Mouse (Mus musculus) lung, embryonic 16.5 days (tissue): ENCODE data around the gene Gm20422. TPM values are rescaled to one million over a fixed set of nuclear protein-coding genes. Genes with fewer than 3 reads are reported as not detected.

Source experiments
- ATAC-seq: fragments of 200-750 bp; cut with Nextera tagmentation; 2 replicates; pipeline ENCODE4 v1.8.0; 2017; ENCODE audit warnings: low read depth, mild to moderate bottlenecking, moderate library complexity
- H3K27ac ChIP-seq: fragments of 300-500 bp; sonication (generic); 2 replicates; pipeline ENCODE4 v1.5.1; 2014; ENCODE audit warnings: mild to moderate bottlenecking, control low read depth, low read length
- H3K27me3 ChIP-seq: fragments of 300-500 bp; sonication (generic); 2 replicates; pipeline ENCODE4 v1.6.1; 2014; ENCODE audit warnings: low read depth, low read length, mixed read lengths; ENCODE audit not compliant: control insufficient read depth, insufficient read depth
- H3K36me3 ChIP-seq: fragments of 300-500 bp; sonication (generic); 2 replicates; pipeline ENCODE4 v1.6.1; 2014; ENCODE audit warnings: low read length; ENCODE audit not compliant: control insufficient read depth, insufficient read depth
- H3K4me1 ChIP-seq: fragments of 300-500 bp; sonication (generic); replicated peaks from 2 replicates; pipeline ENCODE4 v1.6.1; 2014; ENCODE audit warnings: low read length, mixed read lengths; ENCODE audit not compliant: control insufficient read depth, insufficient read depth
- H3K4me2 ChIP-seq: fragments of 300-500 bp; sonication (generic); 2 replicates; pipeline ENCODE4 v1.6.1; 2014; ENCODE audit warnings: low read depth, low read length, control low read depth
- H3K4me3 ChIP-seq: fragments of 300-500 bp; sonication (generic); 2 replicates; pipeline ENCODE4 v1.5.1; 2014; ENCODE audit warnings: mild to moderate bottlenecking, low read length, control low read depth
- H3K9ac ChIP-seq: fragments of 300-500 bp; sonication (generic); 2 replicates; pipeline ENCODE4 v1.6.1; 2014; ENCODE audit warnings: low read length, control low read depth
- H3K9me3 ChIP-seq: fragments of 300-500 bp; sonication (generic); 2 replicates; pipeline ENCODE4 v1.6.1; 2016; ENCODE audit warnings: low read length; ENCODE audit not compliant: control insufficient read depth
- WGBS: fragments of 180-500 bp; shearing (Covaris S2); extraction: QIAGEN DNeasy Blood & Tissue Kit; methylation state at CpG from one replicate; pipeline ENCODE4 v1.1.7; 2014; 5-methylcytosine and 5-hydroxymethylcytosine counted together
- polyA plus RNA-seq: library from polyadenylated mRNA; unstranded; fragments of >200 nt; fragmentation: Nextera tagmentation; extraction: Ambion mirVana; gene quantifications from 2 replicates; pipeline ENCODE4 v1.2.1, GENCODE M21; 2015

Gm20422 gene
- polyA plus RNA-seq, result 0.85 and 1.2 TPM in 2 replicates

DNA sequence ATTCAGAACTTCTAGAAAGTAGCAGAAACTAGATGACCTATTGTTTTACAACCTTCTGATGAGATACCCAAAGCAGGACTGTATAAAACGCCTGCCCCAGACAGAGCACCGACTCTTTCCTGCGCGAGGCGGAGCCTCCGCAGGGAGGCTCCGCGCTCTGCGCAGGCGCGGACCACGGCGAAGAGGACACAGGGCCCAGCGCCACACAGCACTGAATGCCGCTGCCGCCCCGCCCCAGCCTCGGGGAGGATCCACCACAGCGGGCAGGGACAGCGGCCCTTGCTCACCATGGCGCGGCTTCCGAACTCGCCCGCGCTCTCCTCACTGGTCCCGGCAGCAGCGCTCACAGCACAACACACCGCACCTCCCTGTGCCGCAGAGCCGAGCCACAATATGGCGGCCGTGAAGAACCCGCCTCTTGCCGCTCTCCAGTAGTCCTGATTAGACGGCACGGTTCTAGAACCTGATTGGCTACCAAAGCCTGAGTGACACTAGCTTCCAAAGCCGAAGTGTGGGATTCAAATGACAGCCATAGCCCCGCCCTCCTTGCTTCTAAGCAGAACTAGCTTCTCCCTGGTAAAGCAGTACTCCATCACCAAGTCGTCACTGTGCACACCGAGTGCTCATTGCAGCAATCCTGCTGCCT lies at the start of gene Gm20422:
Gm20422 (minus strand) TSS at position 384 of the 646 bp plus-strand sequence.
- H3K27me3 ChIP-seq, result no peaks in the 10 kb centered on the region
- H3K4me1 ChIP-seq, result peaks cover 11% of the 10 kb centered on the region
- H3K36me3 ChIP-seq, result peaks cover 2% of the 10 kb centered on the region; the same call in 1 of the 2 replicates
- peak within 1 kb of the TSS; percentile 80 for H3K4me2 ChIP-seq
- no peaks in the 10 kb centered on the region for H3K9me3 ChIP-seq
- peak within 1 kb of the TSS; percentile 74 for H3K4me3 ChIP-seq
- peak within 1 kb of the TSS; percentile 99 for H3K27ac ChIP-seq
- under 1% methylated on average over 41 of the region's 41 CpGs for WGBS
- H3K9ac ChIP-seq, result peak within 1 kb of the TSS; percentile 93
- ATAC-seq, result peak; percentile 100

GRCm38 (mm10) chr8:69822386-69823191 lies 47.9 kb upstream of the Gm20422 start, which contains the start of gene Lpar2:
Gene Lpar2, plus strand, starts transcription at chr8:69822429.
- H3K4me1 ChIP-seq, result peaks cover 4% of the 10 kb centered on the region
- H3K36me3 ChIP-seq, result 0 out of 2 replicates have a peak, but pooled peaks cover under 1% of the 10 kb centered on the region
- H3K27ac ChIP-seq, result peak within 1 kb of the TSS; percentile 58
- H3K9me3 ChIP-seq, result no peaks in the 10 kb centered on the region
- no peaks in the 10 kb centered on the region for H3K27me3 ChIP-seq
- peak within 1 kb of the TSS; percentile 60 for H3K4me3 ChIP-seq
- H3K4me2 ChIP-seq, result peak within 1 kb of the TSS; percentile 92
- 1% methylated on average over 33 of the region's 35 CpGs for WGBS
- ATAC-seq, result peak; percentile 89
- peak within 1 kb of the TSS; percentile 69 for H3K9ac ChIP-seq

DNA sequence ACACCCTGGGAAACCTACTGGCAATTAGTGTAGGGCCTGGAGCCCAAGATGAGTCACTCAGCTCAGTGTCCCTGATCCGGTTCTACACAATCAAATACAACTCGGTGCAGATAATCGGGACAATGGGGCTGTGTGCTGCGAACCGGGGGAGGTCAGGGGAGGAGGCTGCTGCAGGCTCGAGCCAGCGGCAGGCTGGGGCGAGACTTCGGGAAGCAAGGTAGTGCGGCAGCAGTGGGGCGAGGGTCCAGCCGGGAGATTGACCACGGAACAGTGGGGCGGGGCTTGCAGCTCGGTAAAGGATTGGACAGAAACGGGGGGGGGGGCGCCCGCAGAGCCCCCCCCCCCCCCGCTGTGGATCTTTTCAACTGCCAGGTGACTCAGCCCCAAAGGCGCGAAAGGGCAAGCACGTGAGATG lies 47.3 kb upstream of the Gm20422 start:
- Histone ChIP-seq H3K9me3 (no peaks in the 10 kb centered on the region), H3K4me2 (peak overlapping the region; percentile 92), H3K4me1 (peaks cover 4% of the 10 kb centered on the region), H3K27me3 (no peaks in the 10 kb centered on the region), H3K9ac (peak overlapping the region; percentile 69), H3K36me3 (0 out of 2 replicates have a peak, but pooled peaks cover 3% of the 10 kb centered on the region), H3K4me3 (peak overlapping the region; percentile 60), H3K27ac (peak overlapping the region; percentile 15; the same call in 1 of the 2 replicates)
- WGBS, result 0% methylated on average over 13 of the region's 22 CpGs
- peak; percentile 60 for ATAC-seq

GRCm38 (mm10) chr8:69820466-69820865 lies 45.8 kb upstream of the Gm20422 start:
- no peaks in the 10 kb centered on the region for H3K27me3 ChIP-seq
- no peaks in the 10 kb centered on the region for H3K9me3 ChIP-seq
- no peak overlapping the region for H3K4me2 ChIP-seq
- WGBS, result 60% methylated on average over 9 of the region's 9 CpGs
- no peak overlapping the region for H3K9ac ChIP-seq
- no peak overlapping the region for H3K4me3 ChIP-seq
- H3K27ac ChIP-seq, result no peak overlapping the region
- ATAC-seq, result no peak
- H3K4me1 ChIP-seq, result peaks cover 4% of the 10 kb centered on the region
- 0 out of 2 replicates have a peak, but pooled peaks cover 3% of the 10 kb centered on the region for H3K36me3 ChIP-seq

GRCm38 (mm10) chr8:69815396-69815795 lies 40.7 kb upstream of the Gm20422 start:
- Histone ChIP-seq H3K4me2 (no peak overlapping the region), H3K27ac (no peak overlapping the region), H3K9me3 (no peaks in the 10 kb centered on the region), H3K36me3 (peaks cover 3% of the 10 kb centered on the region; the same call in 1 of the 2 replicates), H3K4me1 (no peaks in the 10 kb centered on the region), H3K9ac (no peak overlapping the region), H3K4me3 (no peak overlapping the region), H3K27me3 (no peaks in the 10 kb centered on the region)
- WGBS, result 87% methylated on average over 4 of the region's 4 CpGs
- peak; percentile 27; the same call in 1 of the 2 replicates for ATAC-seq

DNA sequence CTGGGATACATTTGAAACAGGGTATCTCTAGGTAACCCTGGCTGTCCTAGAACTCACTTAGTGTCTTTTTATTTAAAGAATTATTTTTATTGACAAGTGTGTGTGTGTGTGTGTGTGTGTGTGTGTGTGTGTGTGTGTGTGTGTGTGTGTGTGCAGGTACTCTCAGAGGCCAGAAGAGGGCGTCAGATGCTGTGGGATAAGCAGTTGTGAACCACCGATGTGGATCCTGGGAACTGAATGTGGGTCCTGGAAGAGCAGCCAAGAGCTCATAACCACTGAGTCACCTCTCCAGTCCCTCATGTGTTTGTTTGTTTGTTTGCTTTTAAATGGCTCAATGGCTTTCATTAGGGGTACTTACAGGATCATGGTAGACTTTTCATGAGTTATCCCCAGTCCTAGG lies 40.2 kb upstream of the Gm20422 start:
- peaks cover 3% of the 10 kb centered on the region; the same call in 1 of the 2 replicates for H3K36me3 ChIP-seq
- ATAC-seq, result no peak
- 80% methylated on average over 2 of the region's 2 CpGs for WGBS

GRCm38 (mm10) chr8:69809820-69810219 lies 35.1 kb upstream of the Gm20422 start:
- 56% methylated on average over 3 of the region's 3 CpGs for WGBS
- ATAC-seq, result no peak
- Histone ChIP-seq H3K4me3 (no peak overlapping the region), H3K9ac (no peak overlapping the region), H3K36me3 (peaks cover 31% of the 10 kb centered on the region), H3K27me3 (no peaks in the 10 kb centered on the region), H3K9me3 (no peaks in the 10 kb centered on the region), H3K4me1 (peaks cover 5% of the 10 kb centered on the region; the same call in 1 of the 2 replicates), H3K4me2 (no peak overlapping the region), H3K27ac (no peak overlapping the region)

More for the DNA sequence above, 40.2 kb upstream of the Gm20422 start:
- no peak overlapping the region for H3K27ac ChIP-seq
- H3K27me3 ChIP-seq, result no peaks in the 10 kb centered on the region
- H3K4me1 ChIP-seq, result no peaks in the 10 kb centered on the region
- no peak overlapping the region for H3K4me3 ChIP-seq
- H3K9me3 ChIP-seq, result no peaks in the 10 kb centered on the region
- H3K4me2 ChIP-seq, result no peak overlapping the region
- no peak overlapping the region for H3K9ac ChIP-seq

GRCm38 (mm10) chr8:69808864-69809403 lies 34.2 kb upstream of the Gm20422 start:
- Histone ChIP-seq H3K9me3 (no peaks in the 10 kb centered on the region), H3K4me2 (peak overlapping the region; percentile 97), H3K27me3 (no peaks in the 10 kb centered on the region), H3K4me3 (peak overlapping the region; percentile 56), H3K27ac (no peak overlapping the region), H3K9ac (peak overlapping the region; percentile 70), H3K4me1 (peaks cover 5% of the 10 kb centered on the region; the same call in 1 of the 2 replicates), H3K36me3 (peaks cover 36% of the 10 kb centered on the region)
- ATAC-seq, result peak; percentile 40; the same call in 1 of the 2 replicates
- 2% methylated on average over 23 of the region's 23 CpGs for WGBS
